Mouse (Mus musculus): Measurements from ENCODE around the gene Tmem80. TPM values are rescaled to one million over a fixed set of nuclear protein-coding genes. Genes with fewer than 3 reads are reported as not detected.

The Tmem80 gene
- total and polyA plus RNA-seq, 2 experiments from 2014 or later: 23.6 to 29.8 TPM

GRCm38 (mm10) chr7:141341689-141342226 lies 14.2 kb downstream of the Tmem80 start:
- Histone ChIP-seq H3K9me3 (replicated peaks; ENCODE audit: control insufficient read depth, low read length) (no peaks in the 10 kb centered on the region), H3K4me1 (ENCODE audit: control insufficient read depth, insufficient read depth) (no peaks in the 10 kb centered on the region), H3K36me3 (replicated peaks; ENCODE audit: control insufficient read depth, insufficient read depth, low read length) (no peaks in the 10 kb centered on the region), H3K27ac (ENCODE audit: low read depth) (no peak overlapping the region), H3K27me3 (ENCODE audit: control insufficient read depth, insufficient read depth, low read length) (no peaks in the 10 kb centered on the region), H3K9ac (replicated peaks; ENCODE audit: low read depth, low read length) (no peak overlapping the region), H3K4me2 (ENCODE audit: low read depth, low read length) (no peak overlapping the region), H3K4me3 (ENCODE audit: low read depth, low read length) (no peak overlapping the region)
- 73% methylated on average over 10 of the region's 10 CpGs for WGBS
- DNase-seq (ENCODE audit: low spot score) (no peak), ATAC-seq (ENCODE audit: insufficient read depth, low read depth) (no peak)
- TF ChIP-seq CTCF (IDR thresholded peaks at IDR 0.05; ENCODE audit: low read depth) (no peak), EP300 (IDR thresholded peaks at IDR 0.05; ENCODE audit: low read depth) (no peak)

DNA sequence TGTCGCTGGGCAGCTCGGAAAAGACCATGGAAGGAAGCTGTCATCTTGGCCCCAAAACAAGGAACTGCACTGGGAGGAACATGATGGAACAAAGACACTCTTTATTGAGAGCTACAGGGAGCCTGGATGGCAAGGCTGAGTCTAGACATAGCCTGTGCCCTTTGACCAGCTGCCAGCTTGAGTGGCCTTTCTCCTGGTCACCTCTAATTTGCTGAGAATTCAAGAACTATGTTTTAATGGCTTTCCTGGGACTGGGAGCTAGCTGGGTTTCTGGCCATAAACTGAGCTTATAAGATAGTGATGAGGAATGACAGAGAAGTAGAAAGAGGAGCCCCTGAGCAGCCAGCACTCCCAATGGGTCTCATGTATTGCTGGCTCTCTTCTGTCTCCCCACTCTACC lies 15.7 kb downstream of the Tmem80 start:
- H3K4me3 ChIP-seq (ENCODE audit: low read depth, low read length): no peak overlapping the region
- H3K9ac ChIP-seq (replicated peaks; ENCODE audit: low read depth, low read length): no peak overlapping the region
- no peak overlapping the region for H3K27ac ChIP-seq (ENCODE audit: low read depth)
- 69% methylated on average over 2 of the region's 2 CpGs for WGBS
- no peaks in the 10 kb centered on the region for H3K36me3 ChIP-seq (replicated peaks; ENCODE audit: control insufficient read depth, insufficient read depth, low read length)
- no peaks in the 10 kb centered on the region for H3K4me1 ChIP-seq (ENCODE audit: control insufficient read depth, insufficient read depth)
- DNase-seq (ENCODE audit: low spot score) (no peak), ATAC-seq (ENCODE audit: insufficient read depth, low read depth) (no peak)
- H3K9me3 ChIP-seq (replicated peaks; ENCODE audit: control insufficient read depth, low read length): no peaks in the 10 kb centered on the region
- TF ChIP-seq CTCF (IDR thresholded peaks at IDR 0.05; ENCODE audit: low read depth): no peak
- TF ChIP-seq EP300 (IDR thresholded peaks at IDR 0.05; ENCODE audit: low read depth): no peak
- H3K27me3 ChIP-seq (ENCODE audit: control insufficient read depth, insufficient read depth, low read length): no peaks in the 10 kb centered on the region
- H3K4me2 ChIP-seq (ENCODE audit: low read depth, low read length): no peak overlapping the region

- Histone ChIP-seq H3K27me3 (ENCODE audit: control insufficient read depth, insufficient read depth, low read length) (no peaks in the 10 kb centered on the region), H3K4me3 (ENCODE audit: low read depth, low read length) (no peak overlapping the region), H3K4me2 (ENCODE audit: low read depth, low read length) (no peak overlapping the region), H3K27ac (ENCODE audit: low read depth) (no peak overlapping the region), H3K36me3 (replicated peaks; ENCODE audit: control insufficient read depth, insufficient read depth, low read length) (no peaks in the 10 kb centered on the region), H3K9me3 (replicated peaks; ENCODE audit: control insufficient read depth, low read length) (no peaks in the 10 kb centered on the region), H3K4me1 (ENCODE audit: control insufficient read depth, insufficient read depth) (no peaks in the 10 kb centered on the region), H3K9ac (replicated peaks; ENCODE audit: low read depth, low read length) (no peak overlapping the region)
- TF ChIP-seq CTCF (IDR thresholded peaks at IDR 0.05; ENCODE audit: low read depth) (no peak), EP300 (IDR thresholded peaks at IDR 0.05; ENCODE audit: low read depth) (no peak)
- 70% methylated on average over 7 of the region's 7 CpGs for WGBS
- ATAC-seq (ENCODE audit: insufficient read depth, low read depth) (no peak), DNase-seq (ENCODE audit: low spot score) (no peak)
Measured at GRCm38 (mm10) chr7:141343696-141344095, 16.2 kb downstream of the Tmem80 start.

- no peak overlapping the region for H3K4me3 ChIP-seq (ENCODE audit: low read depth, low read length)
- TF ChIP-seq CTCF (IDR thresholded peaks at IDR 0.05; ENCODE audit: low read depth) (no peak), EP300 (IDR thresholded peaks at IDR 0.05; ENCODE audit: low read depth) (no peak)
- no peaks in the 10 kb centered on the region for H3K27me3 ChIP-seq (ENCODE audit: control insufficient read depth, insufficient read depth, low read length)
- no peaks in the 10 kb centered on the region for H3K9me3 ChIP-seq (replicated peaks; ENCODE audit: control insufficient read depth, low read length)
- H3K36me3 ChIP-seq (replicated peaks; ENCODE audit: control insufficient read depth, insufficient read depth, low read length): no peaks in the 10 kb centered on the region
- no peak overlapping the region for H3K4me2 ChIP-seq (ENCODE audit: low read depth, low read length)
- DNase-seq (ENCODE audit: low spot score): no peak
- ATAC-seq (ENCODE audit: insufficient read depth, low read depth): no peak
- 75% methylated on average over 5 of the region's 5 CpGs for WGBS
- H3K4me1 ChIP-seq (ENCODE audit: control insufficient read depth, insufficient read depth): no peaks in the 10 kb centered on the region
- no peak overlapping the region for H3K9ac ChIP-seq (replicated peaks; ENCODE audit: low read depth, low read length)
- H3K27ac ChIP-seq (ENCODE audit: low read depth): no peak overlapping the region
Measured at GRCm38 (mm10) chr7:141344787-141345186, 17.2 kb downstream of the Tmem80 start.

DNA sequence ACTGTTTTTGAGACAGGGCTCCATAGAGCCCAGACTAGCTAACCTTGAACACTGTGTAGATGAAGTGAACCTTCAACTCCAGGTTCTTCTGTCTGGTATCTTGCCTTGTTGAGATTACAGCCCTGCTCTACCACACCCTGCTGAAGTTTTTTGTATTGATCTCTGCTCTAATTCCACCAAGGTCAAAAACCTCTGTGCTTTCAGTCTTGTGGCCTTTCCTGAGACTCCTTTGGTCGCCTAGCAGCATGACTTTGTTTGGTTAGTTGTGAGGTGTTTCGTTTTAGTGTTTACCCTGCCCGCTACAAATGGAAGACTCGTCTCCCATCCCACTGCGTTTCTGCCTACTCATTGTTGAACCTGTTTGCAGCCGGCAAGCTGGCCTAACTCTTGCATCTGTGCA lies 23.5 kb downstream of the Tmem80 start:
- 72% methylated on average over 6 of the region's 6 CpGs for WGBS

DNA sequence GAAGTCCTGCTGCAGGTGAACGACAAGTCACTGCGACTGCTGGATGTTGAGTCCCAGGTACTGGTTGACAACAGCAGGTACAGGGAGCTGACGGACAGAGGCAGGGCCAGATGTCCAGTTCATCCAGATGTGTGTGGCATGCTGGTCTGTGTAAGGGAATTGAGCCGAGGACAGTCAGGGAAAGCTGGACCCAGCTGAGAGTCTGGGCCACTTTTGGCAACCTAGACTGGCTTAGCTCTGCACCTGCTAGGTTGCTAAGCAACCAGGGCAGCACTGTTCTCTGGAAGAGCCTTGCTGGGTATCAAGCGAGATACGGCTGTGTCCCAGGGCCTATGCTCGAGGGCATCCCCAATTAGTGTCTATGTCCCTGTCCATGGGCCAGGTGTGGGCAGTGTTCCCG lies 27.5 kb downstream of the Tmem80 start:
- Histone ChIP-seq H3K36me3 (replicated peaks; ENCODE audit: control insufficient read depth, insufficient read depth, low read length) (no peaks in the 10 kb centered on the region), H3K9ac (replicated peaks; ENCODE audit: low read depth, low read length) (no peak overlapping the region), H3K9me3 (replicated peaks; ENCODE audit: control insufficient read depth, low read length) (no peaks in the 10 kb centered on the region), H3K4me1 (ENCODE audit: control insufficient read depth, insufficient read depth) (no peaks in the 10 kb centered on the region), H3K27ac (ENCODE audit: low read depth) (no peak overlapping the region), H3K4me2 (ENCODE audit: low read depth, low read length) (no peak overlapping the region), H3K4me3 (ENCODE audit: low read depth, low read length) (no peak overlapping the region), H3K27me3 (ENCODE audit: control insufficient read depth, insufficient read depth, low read length) (0 out of 2 replicates have a peak, but pooled peaks cover 7% of the 10 kb centered on the region)
- DNase-seq (ENCODE audit: low spot score) (no peak), ATAC-seq (ENCODE audit: insufficient read depth, low read depth) (no peak)
- TF ChIP-seq CTCF (IDR thresholded peaks at IDR 0.05; ENCODE audit: low read depth) (no peak), EP300 (IDR thresholded peaks at IDR 0.05; ENCODE audit: low read depth) (no peak)
- 67% methylated on average over 8 of the region's 8 CpGs for WGBS

More for the DNA sequence above, 23.5 kb downstream of the Tmem80 start:
- H3K4me3 ChIP-seq (ENCODE audit: low read depth, low read length): no peak overlapping the region
- DNase-seq (ENCODE audit: low spot score) (no peak), ATAC-seq (ENCODE audit: insufficient read depth, low read depth) (no peak)
- H3K27ac ChIP-seq (ENCODE audit: low read depth): no peak overlapping the region
- H3K36me3 ChIP-seq (replicated peaks; ENCODE audit: control insufficient read depth, insufficient read depth, low read length): no peaks in the 10 kb centered on the region
- TF ChIP-seq EP300 (IDR thresholded peaks at IDR 0.05; ENCODE audit: low read depth) (no peak), CTCF (IDR thresholded peaks at IDR 0.05; ENCODE audit: low read depth) (no peak)
- H3K4me2 ChIP-seq (ENCODE audit: low read depth, low read length): no peak overlapping the region
- no peaks in the 10 kb centered on the region for H3K4me1 ChIP-seq (ENCODE audit: control insufficient read depth, insufficient read depth)
- H3K9ac ChIP-seq (replicated peaks; ENCODE audit: low read depth, low read length): no peak overlapping the region
- H3K27me3 ChIP-seq (ENCODE audit: control insufficient read depth, insufficient read depth, low read length): 0 out of 2 replicates have a peak, but pooled peaks cover 3% of the 10 kb centered on the region
- no peaks in the 10 kb centered on the region for H3K9me3 ChIP-seq (replicated peaks; ENCODE audit: control insufficient read depth, low read length)

Data from heart, postnatal 0 days (tissue).